ENCODE assay signal across 26 mouse cellular contexts in genomic region chr16:80931017-80931416, GRCm38 (mm10).
DNase-seq lines count a peak whose midpoint lies in the region; ATAC-seq and TF ChIP-seq lines count a peak whose summit lies in the region.
"Had no signal": no experiment of that assay in that cellular context is flagged by ENCODE, and none has a peak within 500 bp of the region (broad histone marks: within the 10 kb centered on the region; RNA-seq: fewer than 3 reads in every experiment).

No protein-coding gene starts in this region.

- no peak for TF ChIP-seq CTCF in lung, embryonic 14.5 days (IDR thresholded peaks at IDR 0.05; ENCODE audit: low read depth)
- TF ChIP-seq CTCF in lung, postnatal 0 days (IDR thresholded peaks at IDR 0.05): no peak

- H3K36me3 ChIP-seq in lung, embryonic 14.5 days (ENCODE audit: insufficient read depth): no peaks in the 10 kb centered on the region
- no peaks in the 10 kb centered on the region for H3K36me3 ChIP-seq in lung, postnatal 0 days (ENCODE audit: insufficient read depth, low read length)
- H3K36me3 ChIP-seq: embryonic facial prominence, embryonic 12.5 days; embryonic facial prominence, embryonic 15.5 days; G1E; hindbrain, embryonic 12.5 days; hindbrain, embryonic 15.5 days had no signal

- H3K4me1 ChIP-seq in lung, embryonic 14.5 days (ENCODE audit: insufficient read depth): no peaks in the 10 kb centered on the region
- H3K4me1 ChIP-seq in lung, postnatal 0 days (ENCODE audit: insufficient read depth, low read depth, low read length): no peaks in the 10 kb centered on the region
- H3K4me1 ChIP-seq: embryonic facial prominence, embryonic 12.5 days; embryonic facial prominence, embryonic 15.5 days; hindbrain, embryonic 12.5 days; hindbrain, embryonic 15.5 days had no signal

- no peak overlapping the region for H3K4me2 ChIP-seq in lung, embryonic 14.5 days
- H3K4me2 ChIP-seq in lung, postnatal 0 days (replicated peaks; ENCODE audit: low read depth, low read length): no peak overlapping the region
- H3K4me2 ChIP-seq: embryonic facial prominence, embryonic 12.5 days; embryonic facial prominence, embryonic 15.5 days; heart, embryonic 11.5 days; hindbrain, embryonic 12.5 days; hindbrain, embryonic 15.5 days had no signal

- H3K27me3 ChIP-seq in lung, embryonic 14.5 days (ENCODE audit: insufficient read depth, low read length): no peaks in the 10 kb centered on the region
- H3K27me3 ChIP-seq in lung, postnatal 0 days (replicated peaks; ENCODE audit: insufficient read depth, low read length): no peaks in the 10 kb centered on the region
- H3K27me3 ChIP-seq: CH12.LX; embryonic facial prominence, embryonic 12.5 days; embryonic facial prominence, embryonic 15.5 days; hindbrain, embryonic 12.5 days; hindbrain, embryonic 15.5 days; Patski had no signal

- DNase-seq in lung, embryonic 14.5 days: no peak
- no peak for DNase-seq in lung, adult 18-20 months
- no peak for DNase-seq in lung, postnatal 0 days (ENCODE audit: low spot score)
- DNase-seq in lung, postnatal 14 days: no peak
- DNase-seq in retina, embryonic 14.5 days (ENCODE audit: low spot score): peak; percentile 2
- DNase-seq in cerebellum, adult 18-20 months: no peak
- DNase-seq: adrenal gland, postnatal 10 days; adrenal gland, postnatal 36 days; B cell, adult 2 months; cerebellum, adult 11 months; cerebellum, adult 8-10 months; cerebellum, postnatal 10 days; cerebellum, postnatal 36 days; forebrain, postnatal 0 days; gastrocnemius, adult 2 months; gastrocnemius, postnatal 14 days; heart, adult 11 months had no signal

- no peak overlapping the region for H3K4me3 ChIP-seq in lung, embryonic 14.5 days (ENCODE audit: low read depth, low read length)
- H3K4me3 ChIP-seq in lung, postnatal 0 days (ENCODE audit: low read depth, low read length): no peak overlapping the region
- H3K4me3 ChIP-seq: embryonic facial prominence, embryonic 12.5 days; embryonic facial prominence, embryonic 15.5 days; gastrocnemius, adult 2 months; hindbrain, embryonic 12.5 days; hindbrain, embryonic 15.5 days had no signal

- peak; percentile 74; the same call in 1 of the 2 replicates for ATAC-seq in lung, embryonic 14.5 days (ENCODE audit: insufficient read depth)
- ATAC-seq in lung, postnatal 0 days: peak; percentile 33; the same call in 1 of the 2 replicates
- ATAC-seq: forebrain, embryonic 14.5 days; forebrain, postnatal 0 days; Patski had no signal

- H3K9ac ChIP-seq in lung, embryonic 14.5 days: no peak overlapping the region
- H3K9ac ChIP-seq in lung, postnatal 0 days (replicated peaks; ENCODE audit: low read depth): no peak overlapping the region
- H3K9ac ChIP-seq: embryonic facial prominence, embryonic 12.5 days; embryonic facial prominence, embryonic 15.5 days; forebrain, postnatal 0 days; hindbrain, embryonic 12.5 days; hindbrain, embryonic 15.5 days had no signal

- WGBS in lung, embryonic 14.5 days: 46% methylated on average over 3 of the region's 3 CpGs
- 44% methylated on average over 3 of the region's 3 CpGs for WGBS in lung, postnatal 0 days

- H3K27ac ChIP-seq in lung, embryonic 14.5 days (ENCODE audit: low read depth): no peak overlapping the region
- H3K27ac ChIP-seq in lung, postnatal 0 days (ENCODE audit: low read length): no peak overlapping the region
- H3K27ac ChIP-seq: embryonic facial prominence, embryonic 12.5 days; embryonic facial prominence, embryonic 15.5 days; gastrocnemius, adult 2 months; hindbrain, embryonic 12.5 days; hindbrain, embryonic 15.5 days had no signal

- no peaks in the 10 kb centered on the region for H3K9me3 ChIP-seq in lung, embryonic 14.5 days (ENCODE audit: low read depth, low read length)
- H3K9me3 ChIP-seq in lung, postnatal 0 days (ENCODE audit: low read length): no peaks in the 10 kb centered on the region
- H3K9me3 ChIP-seq: embryonic facial prominence, embryonic 12.5 days; embryonic facial prominence, embryonic 15.5 days; G1E; hindbrain, embryonic 12.5 days; hindbrain, embryonic 15.5 days had no signal

- TF ChIP-seq EP300 in lung, postnatal 0 days (IDR thresholded peaks at IDR 0.05): no peak
